Mouse (Mus musculus) embryonic facial prominence, embryonic 11.5 days (tissue): ENCODE measurements around the gene Rhoj. TPM values are rescaled to one million over a fixed set of nuclear protein-coding genes. Genes with fewer than 3 reads are reported as not detected.

Source experiments
- ATAC-seq: fragments of 200-750 bp; cut with Nextera tagmentation; replicated peaks from 2 replicates; pipeline ENCODE4 v1.8.0; 2017; ENCODE audit warnings: low read depth; ENCODE audit not compliant: insufficient number of reproducible peaks, low FRiP score, low TSS enrichment
- DNase-seq: peaks from one replicate; pipeline ENCODE4 v3.0.0-alpha.2; 2015; ENCODE audit warnings: low spot score
- H3K27ac ChIP-seq: fragments of 300-500 bp; sonication (generic); replicated peaks from 2 replicates; pipeline ENCODE4 v1.5.1; 2014; ENCODE audit warnings: mild to moderate bottlenecking, low read depth, low read length, control low read depth
- H3K27me3 ChIP-seq: fragments of 300-500 bp; sonication (generic); 2 replicates; pipeline ENCODE4 v1.6.1; 2014; ENCODE audit warnings: mild to moderate bottlenecking, low read length, moderate library complexity, mixed read lengths; ENCODE audit not compliant: control insufficient read depth, insufficient read depth
- H3K36me3 ChIP-seq: fragments of 300-500 bp; sonication (generic); replicated peaks from 2 replicates; pipeline ENCODE4 v1.6.1; 2014; ENCODE audit warnings: low read depth, mild to moderate bottlenecking, low read length, moderate library complexity, mixed read lengths; ENCODE audit not compliant: control insufficient read depth, insufficient read depth
- H3K4me1 ChIP-seq: fragments of 300-500 bp; sonication (generic); 2 replicates; pipeline ENCODE4 v1.6.1; 2014; ENCODE audit warnings: low read length, mixed read lengths; ENCODE audit not compliant: control insufficient read depth, insufficient read depth
- H3K4me2 ChIP-seq: fragments of 300-500 bp; sonication (generic); 2 replicates; pipeline ENCODE4 v1.6.1; 2014; ENCODE audit warnings: low read depth, mild to moderate bottlenecking, control low read depth, low read length, moderate library complexity
- H3K4me3 ChIP-seq: fragments of 300-500 bp; sonication (generic); 2 replicates; pipeline ENCODE4 v1.5.1; 2014; ENCODE audit warnings: low read depth, low read length, control low read depth
- H3K9ac ChIP-seq: fragments of 300-500 bp; sonication (generic); replicated peaks from 2 replicates; pipeline ENCODE4 v1.6.1; 2014; ENCODE audit warnings: mild to moderate bottlenecking, control low read depth, low read length
- H3K9me3 ChIP-seq: fragments of 300-500 bp; sonication (generic); replicated peaks from 2 replicates; pipeline ENCODE4 v1.6.1; 2016; ENCODE audit warnings: mild to moderate bottlenecking, low read length, inconsistent platforms, mixed read lengths; ENCODE audit not compliant: control insufficient read depth
- WGBS: fragments of 180-500 bp; shearing (Covaris S2); extraction: QIAGEN DNeasy Blood & Tissue Kit; methylation state at CpG from one replicate; pipeline ENCODE4 v1.1.7; 2014; 5-methylcytosine and 5-hydroxymethylcytosine counted together
- polyA plus RNA-seq: library from polyadenylated mRNA; unstranded; fragments of >200 nt; fragmentation: Nextera tagmentation; extraction: Ambion mirVana; gene quantifications from 2 replicates; pipeline ENCODE4 v1.2.1, GENCODE M21; 2014

The Rhoj gene
- polyA plus RNA-seq, 1 experiment from 2014 or later: 36.3 TPM

GRCm38 (mm10) chr12:75376126-75376525 is 68.0 kb downstream of the Rhoj start:
- ATAC-seq (no peak), DNase-seq (no peak)
- 90% methylated on average over 6 of the region's 6 CpGs for WGBS
- no peaks in the 10 kb centered on the region for H3K36me3 ChIP-seq
- H3K27me3 ChIP-seq: no peaks in the 10 kb centered on the region
- no peak overlapping the region for H3K4me2 ChIP-seq
- no peaks in the 10 kb centered on the region for H3K9me3 ChIP-seq
- H3K4me3 ChIP-seq: no peak overlapping the region
- H3K4me1 ChIP-seq: no peaks in the 10 kb centered on the region
- H3K9ac ChIP-seq: no peak overlapping the region
- no peak overlapping the region for H3K27ac ChIP-seq

DNA sequence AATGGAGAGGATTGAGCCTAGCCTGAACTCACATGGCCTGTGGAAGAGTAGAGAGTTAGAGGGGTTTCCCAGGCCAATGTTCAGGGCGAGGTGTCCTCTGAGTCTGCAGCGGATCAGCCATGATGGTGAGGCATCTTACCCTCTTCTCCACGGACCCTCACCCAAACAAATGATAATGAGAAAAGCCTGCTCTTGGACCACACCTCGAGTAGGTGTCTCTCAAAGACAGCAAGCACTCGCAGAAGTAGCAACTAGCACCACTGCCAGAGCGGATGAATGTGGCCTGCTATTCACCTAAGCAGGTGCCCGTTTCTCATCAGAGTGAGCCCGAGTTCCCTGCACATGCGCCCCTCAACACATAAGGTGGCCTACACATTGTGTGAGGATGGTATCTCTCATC is 78.6 kb downstream of the Rhoj start:
- no peaks in the 10 kb centered on the region for H3K27me3 ChIP-seq
- DNase-seq (no peak), ATAC-seq (no peak)
- H3K9ac ChIP-seq: no peak overlapping the region
- no peaks in the 10 kb centered on the region for H3K9me3 ChIP-seq
- H3K36me3 ChIP-seq: no peaks in the 10 kb centered on the region
- H3K4me3 ChIP-seq: no peak overlapping the region
- 87% methylated on average over 9 of the region's 9 CpGs for WGBS
- no peaks in the 10 kb centered on the region for H3K4me1 ChIP-seq
- H3K4me2 ChIP-seq: no peak overlapping the region
- no peak overlapping the region for H3K27ac ChIP-seq

DNA sequence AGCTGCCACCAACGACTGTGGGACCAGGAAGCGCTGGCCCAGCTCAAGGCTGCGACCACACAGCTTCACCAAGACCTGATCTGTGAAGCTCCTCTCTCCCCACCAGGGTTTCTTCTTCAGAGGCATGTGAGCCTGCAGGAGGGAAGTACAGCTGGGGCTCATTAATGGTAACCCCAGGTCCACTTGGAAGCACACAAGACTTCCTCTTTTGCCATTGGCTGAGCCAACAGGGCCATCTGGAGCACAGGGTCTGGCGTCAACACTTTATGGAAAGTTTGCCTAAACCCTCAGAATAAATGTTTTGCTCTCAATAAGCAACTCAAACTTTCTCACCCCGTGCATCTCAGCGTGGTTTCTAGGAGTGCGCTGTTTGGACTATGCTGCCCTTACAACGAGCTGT is 79.0 kb downstream of the Rhoj start:
- Histone ChIP-seq H3K9me3 (no peaks in the 10 kb centered on the region), H3K27ac (no peak overlapping the region), H3K27me3 (no peaks in the 10 kb centered on the region), H3K4me3 (no peak overlapping the region), H3K36me3 (no peaks in the 10 kb centered on the region), H3K4me2 (no peak overlapping the region), H3K4me1 (no peaks in the 10 kb centered on the region), H3K9ac (no peak overlapping the region)
- DNase-seq: peak; percentile 22
- 80% methylated on average over 8 of the region's 8 CpGs for WGBS
- no peak for ATAC-seq

GRCm38 (mm10) chr12:75387846-75388245 is 79.7 kb downstream of the Rhoj start:
- Histone ChIP-seq H3K36me3 (no peaks in the 10 kb centered on the region), H3K9ac (no peak overlapping the region), H3K4me3 (no peak overlapping the region), H3K4me2 (no peak overlapping the region), H3K27me3 (no peaks in the 10 kb centered on the region), H3K9me3 (no peaks in the 10 kb centered on the region), H3K4me1 (no peaks in the 10 kb centered on the region), H3K27ac (no peak overlapping the region)
- ATAC-seq (no peak), DNase-seq (no peak)
- 93% methylated on average over 15 of the region's 15 CpGs for WGBS

DNA sequence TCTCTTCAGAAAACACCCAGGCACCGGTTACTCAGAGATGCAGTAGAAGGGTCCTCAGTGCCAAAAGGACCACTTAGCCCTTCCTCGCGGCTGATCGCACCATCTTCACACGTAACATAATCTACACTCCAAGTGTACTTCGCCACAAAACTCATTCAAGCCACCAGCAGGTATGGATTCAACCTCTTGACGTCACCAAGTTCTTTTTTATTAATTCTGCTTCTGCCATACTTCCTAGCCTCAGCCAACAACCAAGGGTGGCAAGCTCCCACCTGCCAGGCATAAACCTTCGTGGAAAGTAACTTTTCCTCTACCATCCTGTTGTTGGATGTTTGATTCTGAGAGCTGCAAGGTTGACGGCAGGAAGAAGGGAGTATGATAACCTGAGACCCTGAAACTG is 80.4 kb downstream of the Rhoj start:
- H3K27me3 ChIP-seq: no peaks in the 10 kb centered on the region
- no peak overlapping the region for H3K27ac ChIP-seq
- H3K4me1 ChIP-seq: no peaks in the 10 kb centered on the region
- 89% methylated on average over 9 of the region's 9 CpGs for WGBS
- H3K9me3 ChIP-seq: no peaks in the 10 kb centered on the region
- DNase-seq: no peak
- ATAC-seq: no peak
- H3K4me2 ChIP-seq: no peak overlapping the region
- H3K36me3 ChIP-seq: no peaks in the 10 kb centered on the region
- no peak overlapping the region for H3K4me3 ChIP-seq
- no peak overlapping the region for H3K9ac ChIP-seq

DNA sequence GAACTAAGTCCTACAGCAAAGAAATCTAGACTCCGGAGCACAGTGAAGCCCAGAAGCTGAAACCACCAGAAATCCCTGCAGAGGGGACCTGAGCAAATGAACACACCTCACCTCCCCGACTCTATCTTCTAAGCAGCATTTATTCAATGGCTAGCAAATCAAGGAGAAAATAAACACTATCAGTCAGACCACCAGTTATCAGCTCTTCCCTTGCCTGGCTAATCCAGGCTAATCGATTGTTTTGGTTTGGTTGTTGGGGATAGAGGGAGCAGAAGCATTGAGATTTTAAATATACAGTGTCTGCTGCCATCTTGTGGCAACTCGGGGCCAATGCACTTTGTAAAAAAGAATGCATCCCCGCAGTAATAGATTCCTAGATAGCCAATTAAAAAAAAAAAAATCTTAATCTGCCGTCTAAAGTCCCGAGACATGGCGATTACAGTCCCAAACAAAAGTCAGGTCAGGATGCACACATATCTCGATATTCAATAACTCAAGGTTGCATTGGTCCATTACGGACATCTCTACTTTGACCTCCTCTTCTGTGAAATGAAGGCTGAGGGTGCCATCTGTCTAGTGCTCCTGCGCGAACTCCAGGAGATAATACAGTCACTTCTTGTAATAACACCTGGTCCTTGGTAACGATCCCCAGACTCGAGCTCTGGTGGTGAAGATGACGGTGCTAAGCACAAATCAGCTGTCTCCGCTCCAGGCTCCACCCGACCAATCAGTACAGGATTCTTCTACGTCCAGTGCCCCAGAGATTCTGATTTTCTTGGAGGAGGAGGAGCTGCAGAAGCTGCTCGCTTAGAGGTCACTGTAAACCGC is 81.4 kb downstream of the Rhoj start:
- no peaks in the 10 kb centered on the region for H3K27me3 ChIP-seq
- H3K4me1 ChIP-seq: no peaks in the 10 kb centered on the region
- H3K4me3 ChIP-seq: no peak overlapping the region
- no peak overlapping the region for H3K9ac ChIP-seq
- ATAC-seq: no peak
- no peak overlapping the region for H3K4me2 ChIP-seq
- H3K9me3 ChIP-seq: no peaks in the 10 kb centered on the region
- DNase-seq: peak; percentile 69
- no peaks in the 10 kb centered on the region for H3K36me3 ChIP-seq
- WGBS: 46% methylated on average over 20 of the region's 20 CpGs
- no peak overlapping the region for H3K27ac ChIP-seq

- Histone ChIP-seq H3K36me3 (no peaks in the 10 kb centered on the region), H3K4me3 (no peak overlapping the region), H3K4me1 (no peaks in the 10 kb centered on the region), H3K9ac (no peak overlapping the region), H3K9me3 (no peaks in the 10 kb centered on the region), H3K27me3 (no peaks in the 10 kb centered on the region), H3K27ac (no peak overlapping the region), H3K4me2 (no peak overlapping the region)
- DNase-seq (peak; percentile 23), ATAC-seq (no peak)
- WGBS: 63% methylated on average over 9 of the region's 9 CpGs
Measured at GRCm38 (mm10) chr12:75391526-75391925, 83.4 kb downstream of the Rhoj start.

GRCm38 (mm10) chr12:75394011-75394773 is 86.1 kb downstream of the Rhoj start:
- Histone ChIP-seq H3K27ac (no peak overlapping the region), H3K4me3 (no peak overlapping the region), H3K27me3 (no peaks in the 10 kb centered on the region), H3K9ac (no peak overlapping the region), H3K4me2 (no peak overlapping the region), H3K9me3 (no peaks in the 10 kb centered on the region), H3K4me1 (no peaks in the 10 kb centered on the region; the same call in 1 of the 2 replicates), H3K36me3 (no peaks in the 10 kb centered on the region)
- WGBS: 78% methylated on average over 20 of the region's 20 CpGs
- DNase-seq: no peak
- ATAC-seq: no peak
